Mouse (Mus musculus) kidney, embryonic 14.5 days (tissue): ENCODE measurements at regions not wholly inside any gene's neighbourhood (a gene's known extent, or its start where the extent isn't known, plus 50 kb on each side); places are given as distances from the start of the nearest gene placed in this dataset.

Experiments
- ATAC-seq: fragments of 200-750 bp; cut with Nextera tagmentation; 2 replicates; pipeline ENCODE4 v1.8.0; 2017; ENCODE audit warnings: moderate number of reproducible peaks, mild to moderate bottlenecking, moderate TSS enrichment, moderate library complexity; ENCODE audit not compliant: low FRiP score, low TSS enrichment
- H3K27ac ChIP-seq: fragments of 300-500 bp; sonication (generic); 2 replicates; pipeline ENCODE4 v1.5.1; 2014; ENCODE audit warnings: low read depth, mild to moderate bottlenecking, low read length, moderate library complexity, mixed read lengths
- H3K27me3 ChIP-seq: fragments of 300-500 bp; sonication (generic); 2 replicates; pipeline ENCODE4 v1.6.1; 2014; ENCODE audit warnings: mild to moderate bottlenecking, low read length; ENCODE audit not compliant: control insufficient read depth, insufficient read depth
- H3K36me3 ChIP-seq: fragments of 300-500 bp; sonication (generic); 2 replicates; pipeline ENCODE4 v1.6.1; 2014; ENCODE audit warnings: low read length, mixed read lengths; ENCODE audit not compliant: control insufficient read depth, insufficient read depth
- H3K4me1 ChIP-seq: fragments of 300-500 bp; sonication (generic); 2 replicates; pipeline ENCODE4 v1.6.1; 2014; ENCODE audit warnings: low read length, mixed read lengths; ENCODE audit not compliant: control insufficient read depth, insufficient read depth
- H3K4me2 ChIP-seq: fragments of 300-500 bp; sonication (generic); replicated peaks from 2 replicates; pipeline ENCODE4 v1.6.1; 2014; ENCODE audit warnings: low read depth, mild to moderate bottlenecking, low read length
- H3K4me3 ChIP-seq: fragments of 300-500 bp; sonication (generic); 2 replicates; pipeline ENCODE4 v1.5.1; 2014; ENCODE audit warnings: mild to moderate bottlenecking, low read length
- H3K9ac ChIP-seq: fragments of 300-500 bp; sonication (generic); 2 replicates; pipeline ENCODE4 v1.6.1; 2014; ENCODE audit warnings: low read depth, mild to moderate bottlenecking, low read length, moderate library complexity
- H3K9me3 ChIP-seq: fragments of 300-500 bp; sonication (generic); 2 replicates; pipeline ENCODE4 v1.6.1; 2016; ENCODE audit warnings: low read length; ENCODE audit not compliant: control insufficient read depth
- WGBS: fragments of 180-500 bp; shearing (Covaris S2); extraction: QIAGEN DNeasy Blood & Tissue Kit; methylation state at CpG from one replicate; pipeline ENCODE4 v1.1.7; 2014; 5-methylcytosine and 5-hydroxymethylcytosine counted together

DNA sequence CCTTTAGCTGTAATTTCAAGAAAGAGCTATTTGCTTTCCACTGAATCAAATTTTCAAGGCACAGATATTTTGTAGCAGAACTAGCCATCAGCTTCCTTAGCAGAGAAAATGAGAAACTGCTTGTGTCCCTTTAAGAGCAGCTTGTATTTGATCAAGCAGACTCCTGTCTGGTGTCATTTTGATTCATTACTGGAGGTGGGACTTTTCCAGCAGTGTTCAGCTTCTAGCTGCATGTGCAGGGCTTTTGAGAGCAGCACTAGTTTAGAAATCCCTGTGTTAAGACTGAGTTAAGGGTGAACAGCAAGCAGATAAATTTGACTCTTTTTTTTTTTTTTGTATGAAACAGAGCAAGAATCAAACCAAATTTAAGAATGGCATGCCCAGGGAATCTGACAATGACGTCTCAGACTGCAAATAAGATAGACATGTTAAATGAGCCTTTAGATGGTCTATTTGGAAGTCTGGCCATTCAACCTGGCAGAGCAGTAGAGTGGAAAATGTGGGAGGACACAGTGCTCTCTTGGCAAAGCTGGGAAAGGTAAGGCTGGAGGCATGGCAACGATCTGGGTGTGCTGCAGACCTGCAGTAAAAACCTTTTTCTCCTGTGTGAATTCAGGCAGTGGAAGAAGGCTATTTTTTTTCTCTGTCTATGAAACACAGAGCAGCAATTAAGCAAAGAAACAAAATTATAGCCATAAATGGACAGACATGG is 419.9 kb upstream of the Dmd start:
- Histone ChIP-seq H3K4me2 (no peak overlapping the region), H3K27me3 (no peaks in the 10 kb centered on the region), H3K9me3 (no peaks in the 10 kb centered on the region), H3K4me3 (no peak overlapping the region), H3K9ac (no peak overlapping the region), H3K27ac (no peak overlapping the region), H3K36me3 (no peaks in the 10 kb centered on the region), H3K4me1 (no peaks in the 10 kb centered on the region)
- peak; percentile 69; the same call in 1 of the 2 replicates for ATAC-seq
- WGBS: 43% methylated on average over 2 of the region's 2 CpGs

DNA sequence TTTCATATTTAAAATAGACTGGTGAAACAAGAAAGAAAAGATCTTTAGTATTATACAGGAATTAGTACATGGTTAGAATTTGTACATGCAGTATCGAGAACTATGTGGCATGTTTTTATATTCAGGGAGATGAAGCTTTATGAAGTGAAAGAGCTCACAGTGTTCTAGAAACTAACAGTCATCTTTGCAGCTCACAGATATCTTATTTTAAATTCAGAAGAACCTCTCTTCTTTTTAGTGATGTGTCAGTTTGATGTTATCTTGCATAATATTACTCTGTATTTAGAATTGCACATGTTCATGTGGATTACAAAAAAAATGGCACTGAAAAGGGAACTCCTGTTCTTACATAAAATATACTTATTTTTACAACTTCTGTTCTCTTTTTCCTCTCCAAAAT is 377.1 kb upstream of the Dmd start:
- WGBS: 84% methylated on average over 1 of the region's 1 CpGs
- Histone ChIP-seq H3K9ac (no peak overlapping the region), H3K27me3 (no peaks in the 10 kb centered on the region), H3K4me1 (no peaks in the 10 kb centered on the region), H3K36me3 (no peaks in the 10 kb centered on the region), H3K27ac (no peak overlapping the region), H3K4me2 (no peak overlapping the region), H3K9me3 (no peaks in the 10 kb centered on the region), H3K4me3 (no peak overlapping the region)
- no peak for ATAC-seq

DNA sequence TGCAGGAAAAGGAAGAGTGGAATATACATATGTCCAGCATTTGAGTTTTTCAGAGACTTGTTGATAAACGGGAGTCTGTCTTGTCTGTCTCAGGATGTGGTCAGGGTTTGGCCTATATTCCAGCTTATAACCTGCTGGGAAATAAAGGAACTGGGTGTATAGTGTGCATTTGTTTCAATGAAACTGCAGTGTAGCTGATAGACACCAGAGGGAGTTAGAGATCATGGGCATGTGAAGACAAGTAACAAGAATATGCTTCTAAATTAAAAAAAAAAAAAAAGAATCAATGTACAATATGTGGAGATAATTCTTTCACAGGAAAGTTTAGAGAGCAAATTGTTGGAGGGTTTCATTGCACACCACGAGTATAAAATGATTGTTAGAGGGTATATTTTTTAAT is 335.3 kb upstream of the Dmd start:
- Histone ChIP-seq H3K4me1 (no peaks in the 10 kb centered on the region), H3K36me3 (no peaks in the 10 kb centered on the region), H3K4me3 (no peak overlapping the region), H3K9ac (no peak overlapping the region), H3K27ac (no peak overlapping the region), H3K4me2 (no peak overlapping the region), H3K27me3 (no peaks in the 10 kb centered on the region), H3K9me3 (no peaks in the 10 kb centered on the region)
- 58% methylated on average over 2 of the region's 2 CpGs for WGBS
- no peak for ATAC-seq

DNA sequence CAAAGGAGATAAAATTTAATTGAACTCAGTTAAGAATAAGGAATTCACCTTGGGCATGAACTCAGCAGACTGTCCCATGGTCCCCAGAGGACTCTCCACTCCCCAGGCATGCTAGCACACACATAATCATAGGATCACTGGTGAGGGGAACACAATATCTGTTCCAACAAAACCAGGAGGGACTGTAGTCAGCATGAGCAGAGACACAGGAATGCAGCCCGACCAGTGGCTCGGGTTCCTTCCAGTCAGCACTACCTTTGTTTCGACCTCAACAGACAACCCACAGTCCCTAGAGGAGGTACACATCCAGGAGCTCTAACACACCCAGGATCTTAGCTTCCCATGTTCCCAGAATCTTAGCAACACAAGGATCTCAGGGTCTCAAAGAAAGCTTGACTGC is 298.3 kb upstream of the Dmd start:
- ATAC-seq: no peak
- H3K4me1 ChIP-seq: no peaks in the 10 kb centered on the region
- H3K9me3 ChIP-seq: no peaks in the 10 kb centered on the region
- H3K27ac ChIP-seq: no peak overlapping the region
- H3K4me3 ChIP-seq: no peak overlapping the region
- no peaks in the 10 kb centered on the region for H3K27me3 ChIP-seq
- H3K36me3 ChIP-seq: no peaks in the 10 kb centered on the region
- no peak overlapping the region for H3K4me2 ChIP-seq
- no peak overlapping the region for H3K9ac ChIP-seq
- 83% methylated on average over 3 of the region's 3 CpGs for WGBS
